Mouse (Mus musculus): ENCODE results near the gene Pitpnc1. TPM values are rescaled to one million over a fixed set of nuclear protein-coding genes. Genes with fewer than 3 reads are reported as not detected.

Gene Pitpnc1
- total and polyA plus RNA-seq, 3 experiments: 2.4 to 5.4 (median 3.6) TPM

DNA sequence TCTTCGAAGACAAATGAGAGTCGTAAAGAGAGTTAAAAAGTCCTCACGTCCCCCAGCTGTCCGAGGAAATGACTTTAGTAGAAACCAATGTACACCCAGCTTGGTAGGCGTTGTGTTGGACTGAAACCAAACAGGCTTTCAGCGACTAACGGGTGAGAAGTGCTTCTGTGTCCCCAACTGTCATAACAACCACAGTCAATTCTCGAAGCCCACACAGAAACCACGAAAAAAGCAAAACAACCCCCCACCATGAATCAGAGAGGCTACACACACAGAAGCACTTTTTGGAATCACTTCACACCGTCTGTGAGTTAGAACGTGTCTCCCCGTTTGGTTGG, 76.7 kb downstream of the Pitpnc1 start:
- H3K9me3 ChIP-seq (replicated peaks; ENCODE audit: low read length): no peaks in the 10 kb centered on the region
- in situ Hi-C loops (cut with MboI; ENCODE audit: low pct_ligation_motif_present, low pct_unique_long_range_greater_than_20kb, low sequenced_read_pairs): loop anchor here (10.0 kb wide), 1 partner anchor 61 kb away; no protein-coding TSS in a partner anchor
- H3K36me3 ChIP-seq (replicated peaks in 1 of 2; ENCODE audit: control insufficient read depth in 1 of 2, insufficient read depth in 1 of 2, low read length in 1 of 2): no peaks in the 10 kb centered on the region
- no peak overlapping the region for H3K27ac ChIP-seq (ENCODE audit: insufficient read depth, low read depth)
- dilution Hi-C loops (cut with MboI; ENCODE audit: extremely low pct_ligation_motif_present, extremely low pct_unique_long_range_greater_than_20kb, low sequenced_read_pairs): no loop called here
- H3K4me2 ChIP-seq (ENCODE audit: insufficient read depth, low read depth, poor library complexity, severe bottlenecking): no peak overlapping the region
- no peak for TF ChIP-seq JUN (IDR thresholded peaks at IDR 0.05; ENCODE audit: insufficient read depth, low read depth, low read length)
- TF ChIP-seq EP300 (IDR thresholded peaks at IDR 0.05; ENCODE audit: low read length): no peak
- TF ChIP-seq TBP (conservative IDR thresholded peaks at IDR 0.05; ENCODE audit: low read depth, low read length): no peak
- no peak for TF ChIP-seq MEF2A (IDR thresholded peaks at IDR 0.05; ENCODE audit: borderline replicate concordance, low read depth, low read length)
- no peak for TF ChIP-seq CHD1 (IDR thresholded peaks at IDR 0.05; ENCODE audit: low read depth, low read length)
- no peak for TF ChIP-seq NELFE (IDR thresholded peaks at IDR 0.05; ENCODE audit: low read depth, low read length)
- TF ChIP-seq NRF1 (IDR thresholded peaks at IDR 0.05; ENCODE audit: low read depth, low read length): no peak
- TF ChIP-seq MAZ (IDR thresholded peaks at IDR 0.05; ENCODE audit: low read depth, low read length): no peak
- TF ChIP-seq CHD2 (IDR thresholded peaks at IDR 0.05; ENCODE audit: low read length): no peak
- no peak for TF ChIP-seq ETS1 (conservative IDR thresholded peaks at IDR 0.05; ENCODE audit: low read depth, low read length)
- no peak for TF ChIP-seq SMC3 (IDR thresholded peaks at IDR 0.05; ENCODE audit: low read depth, low read length)
- no peak overlapping the region for H3K4me3 ChIP-seq (replicated peaks in 1 of 3; ENCODE audit: low read depth in 2 of 3, low read length in 2 of 3, poor library complexity in 1 of 3)
- no peaks in the 10 kb centered on the region for H3K27me3 ChIP-seq (replicated peaks)
- no peak overlapping the region for H3K9ac ChIP-seq (ENCODE audit: insufficient read depth, low read depth)
- peaks cover 0 to 5% of the 10 kb centered on the region in 2 experiments; a peak in 1 of 4 replicates for H3K4me1 ChIP-seq (ENCODE audit: control insufficient read depth in 1 of 2, insufficient read depth in 2 of 2)
- H3K79me2 ChIP-seq (replicated peaks; ENCODE audit: control insufficient read depth, extremely low read depth, insufficient read depth, poor library complexity, severe bottlenecking): no peaks in the 10 kb centered on the region
- DNase-seq (ENCODE audit: extremely low read depth): no peak

DNA sequence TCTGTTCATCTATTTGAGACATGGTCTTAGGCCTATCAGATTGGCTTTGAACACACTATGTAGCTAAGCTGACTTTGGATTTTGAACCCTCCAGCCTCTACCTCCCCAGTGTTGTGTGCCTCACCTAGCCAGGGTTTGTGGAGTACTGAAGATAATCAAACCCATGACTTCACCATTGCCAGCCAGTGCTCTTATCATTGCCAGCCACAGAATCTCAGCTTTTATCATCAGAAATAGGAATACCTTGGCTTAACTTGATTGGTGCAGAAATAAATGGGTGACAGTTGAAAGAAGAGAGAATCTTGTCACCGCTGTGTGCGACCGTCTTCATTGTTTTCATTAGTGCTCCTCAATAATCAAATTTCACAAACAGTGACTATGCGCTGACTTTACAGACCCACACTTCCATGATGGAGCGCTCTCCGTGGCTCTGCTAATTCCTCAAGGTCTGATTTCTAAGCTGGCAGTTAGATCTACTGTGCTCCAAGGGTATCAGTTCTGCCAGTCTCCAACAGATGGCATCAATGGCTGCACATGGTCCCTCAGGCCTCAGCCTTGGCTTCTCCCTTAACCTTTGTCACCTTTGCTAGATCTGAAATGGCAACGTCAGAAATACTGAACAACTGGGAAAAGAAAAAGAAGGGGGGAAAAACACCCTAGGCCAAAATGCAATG, 77.2 kb downstream of the Pitpnc1 start:
- H3K4me2 ChIP-seq (ENCODE audit: insufficient read depth, low read depth, poor library complexity, severe bottlenecking): no peak overlapping the region
- H3K9ac ChIP-seq (ENCODE audit: insufficient read depth, low read depth): no peak overlapping the region
- no peaks in the 10 kb centered on the region for H3K27me3 ChIP-seq (replicated peaks)
- no peak overlapping the region for H3K4me3 ChIP-seq (replicated peaks in 1 of 3; ENCODE audit: low read depth in 2 of 3, low read length in 2 of 3, poor library complexity in 1 of 3)
- peak; percentile 52 for TF ChIP-seq RAD21 (IDR thresholded peaks at IDR 0.05; ENCODE audit: low read depth, low read length)
- 0 out of 2 replicates have a peak, but pooled peaks have one; percentile 15 for TF ChIP-seq MAX (IDR thresholded peaks at IDR 0.05; ENCODE audit: low read length)
- peak in 1 of 2 experiments; percentile 64; a peak in 3 of 4 replicates for TF ChIP-seq CTCF (conservative IDR thresholded peaks at IDR 0.05 in 1 of 2, IDR thresholded peaks at IDR 0.05 in 1 of 2; ENCODE audit: low read depth in 2 of 2, low read length in 2 of 2)
- no peak for TF ChIP-seq POLR2A (IDR thresholded peaks at IDR 0.05; ENCODE audit: low read depth, low read length)
- TF ChIP-seq SMC3 (IDR thresholded peaks at IDR 0.05; ENCODE audit: low read depth, low read length): peak; percentile 61
- no peak for TF ChIP-seq JUND (conservative IDR thresholded peaks at IDR 0.05; ENCODE audit: low read depth, low read length)
- no peak for TF ChIP-seq BHLHE40 (IDR thresholded peaks at IDR 0.05; ENCODE audit: low read depth, low read length)
- DNase-seq (ENCODE audit: extremely low read depth): peak; percentile 23
- no peaks in the 10 kb centered on the region for H3K36me3 ChIP-seq (replicated peaks in 1 of 2; ENCODE audit: control insufficient read depth in 1 of 2, insufficient read depth in 1 of 2, low read length in 1 of 2)
- peaks cover 0 to 9% of the 10 kb centered on the region in 2 experiments; a peak in 1 of 4 replicates for H3K4me1 ChIP-seq (ENCODE audit: control insufficient read depth in 1 of 2, insufficient read depth in 2 of 2)
- no peak overlapping the region for H3K27ac ChIP-seq (ENCODE audit: insufficient read depth, low read depth)
- in situ Hi-C loops (cut with MboI; ENCODE audit: low pct_ligation_motif_present, low pct_unique_long_range_greater_than_20kb, low sequenced_read_pairs) (loop anchor here (10.0 kb wide), 1 partner anchor 62 kb away; no protein-coding TSS in a partner anchor), dilution Hi-C loops (cut with MboI; ENCODE audit: extremely low pct_ligation_motif_present, extremely low pct_unique_long_range_greater_than_20kb, low sequenced_read_pairs) (no loop called here)
- H3K79me2 ChIP-seq (replicated peaks; ENCODE audit: control insufficient read depth, extremely low read depth, insufficient read depth, poor library complexity, severe bottlenecking): no peaks in the 10 kb centered on the region
- no peaks in the 10 kb centered on the region for H3K9me3 ChIP-seq (replicated peaks; ENCODE audit: low read length)
